Mouse (Mus musculus): ENCODE data around the gene Dbf4. TPM values are rescaled to one million over a fixed set of nuclear protein-coding genes. Genes with fewer than 3 reads are reported as not detected.

The Dbf4 gene
- total RNA-seq, 2 experiments from 2014 or later: 2.7 to 3.5 TPM

DNA sequence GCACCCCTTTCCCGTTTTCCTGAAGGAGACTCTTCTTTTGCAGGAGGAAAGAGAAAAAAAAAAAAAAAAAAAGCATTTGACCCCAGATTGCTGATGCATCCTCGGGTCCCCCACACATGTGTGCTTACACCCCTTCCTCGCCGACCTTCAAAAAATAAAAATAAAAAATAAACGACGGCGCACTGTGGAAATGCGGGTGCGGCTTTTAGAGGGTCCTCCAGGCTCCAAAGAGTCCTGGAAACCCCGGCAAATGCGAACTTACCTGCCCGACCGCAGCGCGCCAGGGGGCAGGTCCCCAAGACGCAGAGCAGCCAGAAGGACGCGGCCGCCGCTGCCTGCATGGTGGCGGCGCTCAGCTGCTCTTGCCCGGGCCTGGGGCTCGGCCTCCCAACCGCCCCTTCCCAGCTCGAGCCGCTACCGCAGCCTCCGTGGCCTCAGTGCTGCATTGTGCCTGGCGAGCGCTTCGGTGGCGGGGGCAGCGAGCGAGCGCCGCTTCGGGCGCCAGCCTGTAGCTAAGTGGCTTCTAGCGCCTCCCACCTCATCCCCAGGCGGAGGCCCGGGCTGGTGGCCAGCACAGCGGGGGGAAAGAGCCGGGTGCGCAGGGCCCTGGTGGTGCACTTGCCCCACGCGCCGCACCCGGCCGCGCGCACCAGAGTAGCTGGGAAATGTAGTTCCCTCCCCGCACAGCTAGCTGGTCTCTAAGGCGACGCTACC, 54.7 kb downstream of the Dbf4 start, which contains the start of gene Adam22:
Adam22 (minus strand) TSS at position 547 of the 714 bp plus-strand sequence.
- DNase-seq (ENCODE audit: low spot score in 2 of 2): peak; percentile 92 to 93
- intact Hi-C loops (cut with DNase I): loop anchor here (10.0 kb wide), 1 partner anchor 203 kb away; no protein-coding TSS in a partner anchor

DNA sequence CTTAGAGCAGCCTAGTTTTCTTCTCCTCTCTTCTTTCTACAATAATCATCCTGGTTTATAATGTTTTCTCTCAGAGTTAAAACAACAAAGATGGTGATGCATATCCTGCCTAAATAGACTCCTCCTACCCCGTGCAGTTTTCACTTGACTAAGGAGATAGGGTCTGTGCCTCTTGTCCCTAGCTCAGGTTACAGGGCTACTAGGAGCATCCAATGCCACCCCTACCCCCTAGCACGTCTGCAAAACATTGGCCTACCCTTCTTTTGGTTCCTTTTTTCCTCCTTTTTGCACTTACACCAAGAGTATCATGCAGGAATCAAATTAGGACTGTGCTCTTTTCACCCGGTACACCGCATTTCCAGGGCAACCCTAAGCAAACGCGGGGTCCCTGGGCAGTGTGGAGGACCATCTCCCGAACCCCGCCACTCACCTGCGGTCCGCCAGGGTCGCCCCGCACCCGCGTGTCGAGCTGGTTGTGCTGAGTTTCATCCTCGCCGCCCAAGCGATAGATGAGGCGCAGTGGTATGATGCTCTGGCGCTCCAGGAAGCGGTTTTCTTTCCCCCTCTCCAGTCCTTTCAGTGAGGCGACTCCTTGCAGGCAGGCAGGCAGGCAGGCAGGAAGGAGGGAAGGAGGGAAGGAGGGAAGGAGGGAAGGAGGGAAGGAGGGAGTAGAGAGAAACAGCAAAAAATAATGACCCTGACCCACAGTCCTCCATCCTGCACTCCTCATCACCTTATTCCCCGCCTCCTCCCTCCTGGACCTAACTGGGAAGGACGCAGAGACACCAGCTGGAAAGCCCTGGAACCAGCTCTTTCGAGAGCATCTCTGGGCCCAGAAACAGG, 55.5 kb downstream of the Dbf4 start:
- intact Hi-C loops (cut with DNase I): loop anchor here (10.0 kb wide), 1 partner anchor 202 kb away; no protein-coding TSS in a partner anchor
- DNase-seq (ENCODE audit: low spot score in 2 of 2): peak; percentile 47 to 59

DNA sequence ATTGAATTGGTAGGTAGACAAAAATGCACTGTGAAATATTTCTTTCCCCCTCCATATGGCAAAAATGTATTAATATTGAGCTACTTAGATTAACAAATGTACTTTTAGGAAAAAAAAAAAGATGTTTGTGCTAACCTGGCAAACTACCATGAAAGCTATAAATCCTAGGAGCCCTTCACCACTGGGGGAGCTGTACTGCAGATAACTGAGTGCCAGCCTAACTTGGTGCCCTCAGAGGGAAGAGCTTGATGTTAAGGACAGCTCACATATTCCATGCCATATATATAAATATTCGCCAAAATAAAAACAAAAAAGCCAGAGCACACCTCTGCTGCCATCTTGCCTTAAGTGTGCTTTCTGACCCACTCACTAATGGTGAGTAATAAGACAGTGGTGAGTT, 60.2 kb downstream of the Dbf4 start:
- intact Hi-C loops (cut with DNase I): loop anchor here (10.0 kb wide), 1 partner anchor 198 kb away; no protein-coding TSS in a partner anchor
- DNase-seq (ENCODE audit: low spot score in 2 of 2): peak in 1 of 2 experiments; percentile 48

DNA sequence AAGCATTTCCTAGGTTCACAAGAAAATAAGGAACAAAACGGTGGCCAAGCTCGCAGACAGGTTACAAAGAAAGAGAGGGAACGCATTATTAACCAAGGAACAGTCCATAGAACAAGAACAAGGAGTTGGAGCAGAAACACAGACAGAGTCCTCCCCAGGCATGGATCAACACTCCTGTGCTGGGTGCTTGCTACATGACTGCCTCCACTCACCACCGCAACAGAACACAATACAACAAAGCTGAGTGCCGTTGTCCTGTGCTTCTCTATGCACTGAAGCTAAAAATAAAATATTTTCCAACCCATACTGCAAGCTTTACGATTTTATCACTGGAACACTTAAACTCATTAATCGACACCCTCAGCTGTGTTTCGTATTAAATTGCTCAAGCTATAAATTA, 64.8 kb downstream of the Dbf4 start:
- DNase-seq (ENCODE audit: low spot score in 2 of 2): no peak
- intact Hi-C loops (cut with DNase I): no loop called here

- intact Hi-C loops (cut with DNase I): no loop called here
- peak in 1 of 2 experiments; percentile 13 for DNase-seq (ENCODE audit: low spot score in 2 of 2)
These were observed 65.4 kb downstream of the Dbf4 start for GRCm38 (mm10) chr5:8356885-8357651.

GRCm38 (mm10) chr5:8356326-8356725, 66.2 kb downstream of the Dbf4 start:
- intact Hi-C loops (cut with DNase I): no loop called here
- no peak for DNase-seq (ENCODE audit: low spot score in 2 of 2)

DNA sequence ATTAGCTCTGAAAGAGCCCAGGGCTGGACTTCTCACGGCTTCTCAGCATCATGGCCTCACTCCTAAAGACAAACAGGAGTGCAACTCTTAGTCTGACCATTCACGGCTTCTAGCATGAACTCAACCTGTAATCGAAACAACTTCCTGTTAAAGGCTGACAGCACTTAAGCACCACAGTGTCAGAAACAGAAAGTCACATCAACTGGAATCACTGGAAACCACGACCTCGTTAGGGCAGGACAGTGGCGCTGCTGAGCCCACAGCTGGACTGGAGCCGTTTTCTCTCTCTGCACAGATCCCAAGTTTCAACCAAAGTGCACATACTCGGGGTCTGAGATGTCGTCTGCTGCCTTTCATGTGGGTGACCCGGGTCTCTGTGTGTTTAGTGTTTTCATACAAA, 73.0 kb downstream of the Dbf4 start:
- intact Hi-C loops (cut with DNase I): no loop called here

More for the DNA sequence above, 73.0 kb downstream of the Dbf4 start:
- no peak for DNase-seq (ENCODE audit: low spot score in 2 of 2)

Other genes with a start within 250 kb of the Dbf4 start
- gene Adam22, start 54.6 kb downstream of the Dbf4 start, total RNA-seq (2021): 100 to 1,000 TPM; 211 to 220 TPM
- 1 to 10 TPM; 8.6 to 8.9 TPM for gene Slc25a40, start 134 bp upstream of the Dbf4 start, total RNA-seq (2021)
- gene Rundc3b, start 200.2 kb upstream of the Dbf4 start, total RNA-seq (2021): 10 to 100 TPM; 38.6 to 38.8 TPM
- gene Abcb1a, start 237.4 kb upstream of the Dbf4 start, total RNA-seq (2021): 10 to 100 TPM; 17.2 to 19.5 TPM